Mouse (Mus musculus): ENCODE data around the gene Shd. TPM values are rescaled to one million over a fixed set of nuclear protein-coding genes. Genes with fewer than 3 reads are reported as not detected.

Shd gene
- polyA plus RNA-seq, 1 experiment, result 22.4 TPM

- no peak for DNase-seq
- peaks cover 10% of the 10 kb centered on the region; the same call in 1 of the 2 replicates for H3K4me1 ChIP-seq (ENCODE audit: control insufficient read depth, insufficient read depth, low read length)
- no peak overlapping the region for H3K4me3 ChIP-seq (ENCODE audit: insufficient read depth, low read depth, low read length)
- H3K27me3 ChIP-seq (replicated peaks; ENCODE audit: control insufficient read depth, insufficient read depth, low read length), result no peaks in the 10 kb centered on the region
- 81% methylated on average over 6 of the region's 6 CpGs for WGBS
- H3K36me3 ChIP-seq (ENCODE audit: control insufficient read depth, insufficient read depth, low read length), result no peaks in the 10 kb centered on the region
- H3K27ac ChIP-seq (ENCODE audit: insufficient read depth, low read depth, low read length), result no peak overlapping the region
- TF ChIP-seq POLR2A (IDR thresholded peaks at IDR 0.05; ENCODE audit: low read depth, low read length) (no peak), CTCF (conservative IDR thresholded peaks at IDR 0.05; ENCODE audit: insufficient read depth, insufficient read length, low read depth, low read length) (no peak)
These were observed 50.3 kb downstream of the Shd start for GRCm38 (mm10) chr17:56020400-56021084.

GRCm38 (mm10) chr17:56021161-56021910 lies 51.1 kb downstream of the Shd start:
- H3K27ac ChIP-seq (ENCODE audit: insufficient read depth, low read depth, low read length), result no peak overlapping the region
- TF ChIP-seq POLR2A (IDR thresholded peaks at IDR 0.05; ENCODE audit: low read depth, low read length) (no peak), CTCF (conservative IDR thresholded peaks at IDR 0.05; ENCODE audit: insufficient read depth, insufficient read length, low read depth, low read length) (0 out of 2 replicates have a peak, but pooled peaks have one; percentile 17)
- H3K4me3 ChIP-seq (ENCODE audit: insufficient read depth, low read depth, low read length), result no peak overlapping the region
- no peak for DNase-seq
- WGBS, result 75% methylated on average over 4 of the region's 4 CpGs
- no peaks in the 10 kb centered on the region for H3K36me3 ChIP-seq (ENCODE audit: control insufficient read depth, insufficient read depth, low read length)
- H3K4me1 ChIP-seq (ENCODE audit: control insufficient read depth, insufficient read depth, low read length), result peaks cover 15% of the 10 kb centered on the region; the same call in 1 of the 2 replicates
- H3K27me3 ChIP-seq (replicated peaks; ENCODE audit: control insufficient read depth, insufficient read depth, low read length), result no peaks in the 10 kb centered on the region

DNA sequence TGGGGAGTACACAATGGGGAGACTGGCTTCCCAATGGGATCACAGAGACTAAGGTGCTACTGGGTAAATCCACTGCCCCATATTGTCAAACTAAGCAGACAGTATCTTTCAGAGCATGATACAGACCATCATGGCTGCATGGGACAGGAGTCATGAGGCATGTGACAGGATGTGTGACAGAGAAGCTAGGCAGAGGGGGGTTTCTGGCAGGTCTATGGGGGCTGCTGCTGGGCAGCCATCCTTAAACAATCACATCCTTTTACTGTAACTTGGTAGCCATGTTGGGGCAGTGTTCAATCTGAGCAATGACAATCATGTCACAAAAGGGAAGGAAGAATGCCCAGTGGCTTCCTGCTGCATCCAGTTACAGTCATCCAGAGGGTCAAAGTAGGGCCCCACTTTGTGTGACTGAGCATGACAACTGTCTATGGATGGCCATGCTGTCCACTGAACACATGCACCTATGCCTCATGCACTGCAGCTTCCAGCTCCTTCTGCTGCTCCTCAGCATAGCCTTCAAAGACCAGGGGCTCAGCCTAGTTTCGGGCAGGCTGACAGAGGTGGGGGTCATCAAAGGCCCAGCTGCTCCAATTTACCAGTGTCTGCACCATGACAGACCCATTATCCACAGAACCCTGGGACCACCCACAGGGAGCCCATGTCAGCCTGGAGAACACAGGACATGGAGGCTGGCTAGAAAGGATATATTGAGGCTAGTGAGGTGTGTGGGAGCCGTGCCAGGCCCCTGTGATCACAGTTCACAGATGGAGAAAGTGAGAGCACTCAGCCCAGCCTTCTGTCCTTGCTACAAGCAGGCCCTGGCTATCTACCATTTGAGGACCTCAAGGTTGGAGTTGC lies 52.1 kb downstream of the Shd start:
- Histone ChIP-seq H3K27me3 (replicated peaks; ENCODE audit: control insufficient read depth, insufficient read depth, low read length) (no peaks in the 10 kb centered on the region), H3K4me3 (ENCODE audit: insufficient read depth, low read depth, low read length) (no peak overlapping the region), H3K27ac (ENCODE audit: insufficient read depth, low read depth, low read length) (no peak overlapping the region), H3K36me3 (ENCODE audit: control insufficient read depth, insufficient read depth, low read length) (no peaks in the 10 kb centered on the region), H3K4me1 (ENCODE audit: control insufficient read depth, insufficient read depth, low read length) (peaks cover 22% of the 10 kb centered on the region)
- no peak for DNase-seq
- 74% methylated on average over 2 of the region's 2 CpGs for WGBS
- no peak for TF ChIP-seq CTCF (conservative IDR thresholded peaks at IDR 0.05; ENCODE audit: insufficient read depth, insufficient read length, low read depth, low read length)
- no peak for TF ChIP-seq POLR2A (IDR thresholded peaks at IDR 0.05; ENCODE audit: low read depth, low read length)

DNA sequence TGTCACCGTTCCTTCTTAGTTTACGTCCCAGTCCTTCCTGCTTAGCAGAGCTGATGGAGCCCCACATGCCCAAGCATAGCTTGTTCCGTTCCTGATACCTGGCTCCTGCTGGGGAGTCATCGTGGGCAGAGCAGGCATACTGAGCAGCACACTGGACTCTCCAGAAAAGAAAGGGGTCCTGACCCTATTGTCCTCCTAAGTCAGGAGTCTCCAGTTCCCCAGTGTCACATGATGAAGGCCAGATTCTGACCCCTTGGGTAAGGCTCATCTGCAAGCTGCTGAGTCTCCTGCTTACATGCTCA lies 52.7 kb downstream of the Shd start:
- Histone ChIP-seq H3K27ac (ENCODE audit: insufficient read depth, low read depth, low read length) (no peak overlapping the region), H3K4me3 (ENCODE audit: insufficient read depth, low read depth, low read length) (no peak overlapping the region), H3K4me1 (ENCODE audit: control insufficient read depth, insufficient read depth, low read length) (peaks cover 28% of the 10 kb centered on the region), H3K27me3 (replicated peaks; ENCODE audit: control insufficient read depth, insufficient read depth, low read length) (no peaks in the 10 kb centered on the region), H3K36me3 (ENCODE audit: control insufficient read depth, insufficient read depth, low read length) (no peaks in the 10 kb centered on the region)
- WGBS, result 65% methylated on average over 4 of the region's 4 CpGs
- TF ChIP-seq POLR2A (IDR thresholded peaks at IDR 0.05; ENCODE audit: low read depth, low read length) (no peak), CTCF (conservative IDR thresholded peaks at IDR 0.05; ENCODE audit: insufficient read depth, insufficient read length, low read depth, low read length) (no peak)
- DNase-seq, result no peak

GRCm38 (mm10) chr17:56023386-56023785 lies 53.1 kb downstream of the Shd start:
- no peaks in the 10 kb centered on the region for H3K27me3 ChIP-seq (replicated peaks; ENCODE audit: control insufficient read depth, insufficient read depth, low read length)
- H3K27ac ChIP-seq (ENCODE audit: insufficient read depth, low read depth, low read length), result no peak overlapping the region
- no peaks in the 10 kb centered on the region for H3K36me3 ChIP-seq (ENCODE audit: control insufficient read depth, insufficient read depth, low read length)
- no peak overlapping the region for H3K4me3 ChIP-seq (ENCODE audit: insufficient read depth, low read depth, low read length)
- DNase-seq, result no peak
- TF ChIP-seq POLR2A (IDR thresholded peaks at IDR 0.05; ENCODE audit: low read depth, low read length) (no peak), CTCF (conservative IDR thresholded peaks at IDR 0.05; ENCODE audit: insufficient read depth, insufficient read length, low read depth, low read length) (no peak)
- peaks cover 33% of the 10 kb centered on the region for H3K4me1 ChIP-seq (ENCODE audit: control insufficient read depth, insufficient read depth, low read length)
- 49% methylated on average over 5 of the region's 5 CpGs for WGBS

- Histone ChIP-seq H3K36me3 (ENCODE audit: control insufficient read depth, insufficient read depth, low read length) (no peaks in the 10 kb centered on the region), H3K4me1 (ENCODE audit: control insufficient read depth, insufficient read depth, low read length) (peaks cover 36% of the 10 kb centered on the region), H3K27me3 (replicated peaks; ENCODE audit: control insufficient read depth, insufficient read depth, low read length) (no peaks in the 10 kb centered on the region), H3K27ac (ENCODE audit: insufficient read depth, low read depth, low read length) (no peak overlapping the region), H3K4me3 (ENCODE audit: insufficient read depth, low read depth, low read length) (no peak overlapping the region)
- 45% methylated on average over 2 of the region's 2 CpGs for WGBS
- no peak for DNase-seq
- TF ChIP-seq CTCF (conservative IDR thresholded peaks at IDR 0.05; ENCODE audit: insufficient read depth, insufficient read length, low read depth, low read length), result no peak
- TF ChIP-seq POLR2A (IDR thresholded peaks at IDR 0.05; ENCODE audit: low read depth, low read length), result no peak
These were observed 54.2 kb downstream of the Shd start for GRCm38 (mm10) chr17:56024476-56024875.

Data from kidney, adult 2 months (tissue).